Mouse (Mus musculus) limb, embryonic 12.5 days (tissue): Measurements from ENCODE around the gene Zbtb20. TPM values are rescaled to one million over a fixed set of nuclear protein-coding genes. Genes with fewer than 3 reads are reported as not detected.

Experiments used
- ATAC-seq: fragments of 200-750 bp; cut with Nextera tagmentation; 2 replicates; pipeline ENCODE4 v1.8.0; 2017; ENCODE audit warnings: low read depth, moderate TSS enrichment; ENCODE audit not compliant: insufficient number of reproducible peaks, insufficient read depth, low FRiP score, low TSS enrichment
- H3K27ac ChIP-seq: fragments of 300-500 bp; sonication (generic); 2 replicates; pipeline ENCODE4 v1.5.1; 2016; ENCODE audit warnings: mild to moderate bottlenecking, moderate library complexity
- H3K27me3 ChIP-seq: fragments of 300-500 bp; sonication (generic); 2 replicates; pipeline ENCODE4 v1.6.1; 2016; ENCODE audit warnings: mild to moderate bottlenecking, moderate library complexity
- H3K36me3 ChIP-seq: fragments of 300-500 bp; sonication (generic); 2 replicates; pipeline ENCODE4 v1.6.1; 2016; ENCODE audit warnings: mild to moderate bottlenecking, moderate library complexity
- H3K4me1 ChIP-seq: fragments of 300-500 bp; sonication (generic); replicated peaks from 2 replicates; pipeline ENCODE4 v1.6.1; 2016
- H3K4me2 ChIP-seq: fragments of 300-500 bp; sonication (generic); 2 replicates; pipeline ENCODE4 v1.6.1; 2016; ENCODE audit warnings: mild to moderate bottlenecking, moderate library complexity
- H3K4me3 ChIP-seq: fragments of 300-500 bp; sonication (generic); replicated peaks from 2 replicates; pipeline ENCODE4 v1.5.1; 2016; ENCODE audit warnings: mild to moderate bottlenecking
- H3K9ac ChIP-seq: fragments of 300-500 bp; sonication (generic); replicated peaks from 2 replicates; pipeline ENCODE4 v1.6.1; 2016; ENCODE audit warnings: mild to moderate bottlenecking, moderate library complexity
- H3K9me3 ChIP-seq: fragments of 300-500 bp; sonication (generic); 2 replicates; pipeline ENCODE4 v1.6.1; 2016; ENCODE audit warnings: mild to moderate bottlenecking, moderate library complexity
- WGBS: fragments of 180-500 bp; shearing (Covaris S2); methylation state at CpG from one replicate; pipeline ENCODE4 v1.1.7; 2016; 5-methylcytosine and 5-hydroxymethylcytosine counted together
- polyA plus RNA-seq: library from polyadenylated mRNA; unstranded; fragments of >200 nt; fragmentation: Nextera tagmentation; extraction: Ambion mirVana; gene quantifications from 2 replicates; pipeline ENCODE4 v1.2.1, GENCODE M21; 2016

Zbtb20 gene
- polyA plus RNA-seq, 1 experiment from 2014 or later, result 18.8 TPM

GRCm38 (mm10) chr16:43335151-43335823 lies 459.6 kb downstream of the Zbtb20 start:
- 64% methylated on average over 8 of the region's 8 CpGs for WGBS
- no peak for ATAC-seq
- Histone ChIP-seq H3K9ac (no peak overlapping the region), H3K27ac (no peak overlapping the region), H3K27me3 (no peaks in the 10 kb centered on the region), H3K9me3 (no peaks in the 10 kb centered on the region), H3K4me2 (no peak overlapping the region), H3K36me3 (no peaks in the 10 kb centered on the region), H3K4me3 (no peak overlapping the region), H3K4me1 (peaks cover 19% of the 10 kb centered on the region; the same call in 1 of the 2 replicates)

DNA sequence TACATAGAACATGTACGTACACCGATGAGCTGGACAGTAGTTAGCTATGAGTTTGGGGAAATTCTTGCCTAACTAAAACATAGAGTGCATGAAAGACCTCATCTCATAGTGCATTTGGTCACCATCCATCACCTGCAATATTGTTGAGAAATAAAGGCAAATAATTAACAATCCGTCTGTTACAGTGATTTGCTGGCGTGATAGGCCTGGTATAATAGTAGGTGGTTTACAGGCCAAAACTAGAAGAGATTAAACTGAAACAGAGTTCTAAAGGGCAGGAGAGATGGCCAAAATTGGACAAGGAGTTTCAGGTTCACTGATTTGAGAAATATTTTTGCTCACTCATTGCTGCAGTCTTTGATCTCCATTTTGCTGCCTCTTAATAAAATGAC lies 460.1 kb downstream of the Zbtb20 start:
- ATAC-seq, result no peak
- H3K27me3 ChIP-seq, result no peaks in the 10 kb centered on the region
- H3K9me3 ChIP-seq, result no peaks in the 10 kb centered on the region
- no peak overlapping the region for H3K4me2 ChIP-seq
- 90% methylated on average over 4 of the region's 4 CpGs for WGBS
- peaks cover 19% of the 10 kb centered on the region; the same call in 1 of the 2 replicates for H3K4me1 ChIP-seq
- H3K27ac ChIP-seq, result no peak overlapping the region
- no peaks in the 10 kb centered on the region for H3K36me3 ChIP-seq
- no peak overlapping the region for H3K4me3 ChIP-seq
- H3K9ac ChIP-seq, result no peak overlapping the region

DNA sequence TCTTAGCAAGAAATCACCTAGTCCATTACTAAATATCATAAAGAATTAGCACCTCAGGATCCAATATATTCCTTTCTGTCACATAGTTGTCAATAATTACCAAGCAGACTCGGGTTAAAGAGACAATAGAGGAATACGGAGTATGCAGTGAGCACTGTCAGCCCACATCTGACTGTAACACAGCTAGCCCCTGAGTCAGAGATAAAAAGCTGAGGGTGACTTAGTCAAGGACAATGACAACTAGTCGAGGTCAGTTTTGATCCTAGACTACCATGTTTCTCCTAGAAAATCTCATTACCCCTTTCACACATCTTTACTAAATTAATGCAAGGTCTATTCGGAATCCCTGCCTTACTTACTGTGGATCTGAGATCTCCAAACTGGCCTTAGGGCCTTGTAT lies 465.0 kb downstream of the Zbtb20 start:
- Histone ChIP-seq H3K4me1 (no peaks in the 10 kb centered on the region), H3K36me3 (no peaks in the 10 kb centered on the region), H3K27ac (no peak overlapping the region), H3K27me3 (no peaks in the 10 kb centered on the region), H3K4me2 (no peak overlapping the region), H3K4me3 (no peak overlapping the region), H3K9me3 (no peaks in the 10 kb centered on the region), H3K9ac (no peak overlapping the region)
- no peak for ATAC-seq
- 86% methylated on average over 4 of the region's 4 CpGs for WGBS

- Histone ChIP-seq H3K27ac (no peak overlapping the region), H3K9ac (no peak overlapping the region), H3K36me3 (no peaks in the 10 kb centered on the region), H3K4me3 (no peak overlapping the region), H3K9me3 (no peaks in the 10 kb centered on the region), H3K4me1 (no peaks in the 10 kb centered on the region), H3K4me2 (no peak overlapping the region), H3K27me3 (no peaks in the 10 kb centered on the region)
- no peak for ATAC-seq
Observed at GRCm38 (mm10) chr16:43341916-43342455, 466.3 kb downstream of the Zbtb20 start.

GRCm38 (mm10) chr16:43346094-43346493 lies 470.4 kb downstream of the Zbtb20 start:
- no peak overlapping the region for H3K4me3 ChIP-seq
- H3K9ac ChIP-seq, result no peak overlapping the region
- H3K27me3 ChIP-seq, result no peaks in the 10 kb centered on the region
- no peak overlapping the region for H3K4me2 ChIP-seq
- H3K36me3 ChIP-seq, result no peaks in the 10 kb centered on the region
- no peaks in the 10 kb centered on the region for H3K9me3 ChIP-seq
- H3K27ac ChIP-seq, result no peak overlapping the region
- H3K4me1 ChIP-seq, result no peaks in the 10 kb centered on the region
- ATAC-seq, result no peak

- H3K9me3 ChIP-seq, result no peaks in the 10 kb centered on the region
- H3K36me3 ChIP-seq, result no peaks in the 10 kb centered on the region
- peak; percentile 63; the same call in 1 of the 2 replicates for ATAC-seq
- H3K4me1 ChIP-seq, result peaks cover 5% of the 10 kb centered on the region
- H3K9ac ChIP-seq, result no peak overlapping the region
- WGBS, result 48% methylated on average over 9 of the region's 9 CpGs
- H3K4me2 ChIP-seq, result no peak overlapping the region
- 0 out of 2 replicates have a peak overlapping the region, but pooled peaks have one; percentile 36 for H3K27ac ChIP-seq
- no peaks in the 10 kb centered on the region for H3K27me3 ChIP-seq
- H3K4me3 ChIP-seq, result no peak overlapping the region
Observed at GRCm38 (mm10) chr16:43355776-43356645, 480.3 kb downstream of the Zbtb20 start.

DNA sequence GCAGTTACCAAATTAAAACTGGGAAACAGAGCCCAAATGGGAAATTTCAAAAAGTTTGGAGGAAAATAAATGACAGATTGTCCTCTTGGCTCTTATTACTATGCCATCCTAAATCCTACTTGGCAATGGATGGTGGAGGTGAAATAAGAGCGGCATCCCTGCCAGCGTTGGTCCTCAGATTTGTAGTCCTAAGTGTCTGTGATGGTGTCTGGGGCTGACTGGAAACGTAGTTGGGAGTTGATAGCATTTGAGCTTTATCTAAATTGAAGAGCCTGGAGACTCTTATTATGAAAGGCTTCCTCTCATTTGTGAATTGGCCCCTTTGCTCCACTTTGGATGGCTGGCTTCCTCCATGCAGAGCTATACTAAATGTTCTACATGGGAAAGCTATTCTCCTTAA lies 483.9 kb downstream of the Zbtb20 start:
- Histone ChIP-seq H3K36me3 (no peaks in the 10 kb centered on the region), H3K4me3 (no peak overlapping the region), H3K9ac (no peak overlapping the region), H3K4me2 (no peak overlapping the region), H3K27ac (no peak overlapping the region), H3K9me3 (no peaks in the 10 kb centered on the region), H3K27me3 (no peaks in the 10 kb centered on the region), H3K4me1 (peaks cover 21% of the 10 kb centered on the region)
- ATAC-seq, result no peak
- 78% methylated on average over 3 of the region's 3 CpGs for WGBS

DNA sequence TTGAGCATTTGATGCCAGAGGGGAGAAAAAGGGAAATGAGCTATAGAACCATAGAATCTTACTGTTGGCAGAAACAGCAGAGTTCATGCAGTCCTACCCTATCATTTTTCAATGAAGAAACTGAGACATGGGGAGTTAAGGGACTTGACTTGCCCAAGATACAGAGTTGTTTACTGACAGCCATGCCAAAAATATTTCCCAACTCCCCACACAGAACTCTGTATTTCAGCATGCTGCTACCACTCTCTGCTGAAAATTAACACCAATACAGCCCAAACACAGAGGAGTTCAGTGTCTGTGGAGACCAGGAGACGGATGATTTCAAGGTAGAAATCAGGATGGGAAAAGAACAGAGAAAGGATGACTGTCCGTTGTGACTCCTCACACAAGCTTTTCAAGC lies 484.4 kb downstream of the Zbtb20 start:
- Histone ChIP-seq H3K9ac (no peak overlapping the region), H3K4me3 (no peak overlapping the region), H3K27ac (no peak overlapping the region), H3K9me3 (no peaks in the 10 kb centered on the region), H3K36me3 (no peaks in the 10 kb centered on the region), H3K27me3 (no peaks in the 10 kb centered on the region), H3K4me1 (peaks cover 21% of the 10 kb centered on the region), H3K4me2 (no peak overlapping the region)
- no peak for ATAC-seq
- WGBS, result 88% methylated on average over 2 of the region's 2 CpGs

GRCm38 (mm10) chr16:43360838-43361480 lies 485.3 kb downstream of the Zbtb20 start:
- H3K9me3 ChIP-seq, result no peaks in the 10 kb centered on the region
- 82% methylated on average over 7 of the region's 7 CpGs for WGBS
- H3K4me3 ChIP-seq, result no peak overlapping the region
- no peak overlapping the region for H3K9ac ChIP-seq
- no peak overlapping the region for H3K4me2 ChIP-seq
- H3K27me3 ChIP-seq, result no peaks in the 10 kb centered on the region
- H3K27ac ChIP-seq, result no peak overlapping the region
- peaks cover 16% of the 10 kb centered on the region for H3K4me1 ChIP-seq
- no peaks in the 10 kb centered on the region for H3K36me3 ChIP-seq
- no peak for ATAC-seq

GRCm38 (mm10) chr16:43362651-43363300 lies 487.1 kb downstream of the Zbtb20 start:
- no peak for ATAC-seq
- H3K4me2 ChIP-seq, result no peak overlapping the region
- H3K36me3 ChIP-seq, result no peaks in the 10 kb centered on the region
- H3K4me3 ChIP-seq, result no peak overlapping the region
- peaks cover 16% of the 10 kb centered on the region for H3K4me1 ChIP-seq
- no peak overlapping the region for H3K27ac ChIP-seq
- no peaks in the 10 kb centered on the region for H3K27me3 ChIP-seq
- H3K9ac ChIP-seq, result no peak overlapping the region
- no peaks in the 10 kb centered on the region for H3K9me3 ChIP-seq
- WGBS, result 75% methylated on average over 9 of the region's 9 CpGs

GRCm38 (mm10) chr16:43363316-43363715 lies 487.6 kb downstream of the Zbtb20 start:
- Histone ChIP-seq H3K4me2 (no peak overlapping the region), H3K27ac (0 out of 2 replicates have a peak overlapping the region, but pooled peaks have one; percentile 23)
- 66% methylated on average over 6 of the region's 6 CpGs for WGBS

More at GRCm38 (mm10) chr16:43363316-43363715, 487.6 kb downstream of the Zbtb20 start:
- H3K9me3 ChIP-seq, result no peaks in the 10 kb centered on the region
- H3K9ac ChIP-seq, result no peak overlapping the region
- no peaks in the 10 kb centered on the region for H3K36me3 ChIP-seq
- H3K27me3 ChIP-seq, result no peaks in the 10 kb centered on the region
- peaks cover 16% of the 10 kb centered on the region for H3K4me1 ChIP-seq
- no peak for ATAC-seq
- no peak overlapping the region for H3K4me3 ChIP-seq
